Mouse (Mus musculus): ENCODE data around the gene Znrd1. TPM values are rescaled to one million over a fixed set of nuclear protein-coding genes. Genes with fewer than 3 reads are reported as not detected.

The Znrd1 gene
- polyA plus RNA-seq, 1 experiment from 2014 or later = 62.2 TPM

GRCm38 (mm10) chr17:36973271-36973787 lies 15.0 kb upstream of the Znrd1 start:
- WGBS = 71% methylated on average over 8 of the region's 8 CpGs
- DNase-seq (ENCODE audit: low spot score) (no peak), ATAC-seq (replicated peaks; ENCODE audit: low FRiP score) (no peak)
- H3K9me3 ChIP-seq (ENCODE audit: control insufficient read depth, low read length) = no peaks in the 10 kb centered on the region
- no peak overlapping the region for H3K4me3 ChIP-seq (ENCODE audit: low read depth, low read length)
- H3K4me1 ChIP-seq (replicated peaks; ENCODE audit: control insufficient read depth, insufficient read depth, low read length) = no peaks in the 10 kb centered on the region
- no peak overlapping the region for H3K9ac ChIP-seq (ENCODE audit: low read depth, low read length)
- no peaks in the 10 kb centered on the region for H3K36me3 ChIP-seq (ENCODE audit: control insufficient read depth, insufficient read depth, low read length)
- H3K27me3 ChIP-seq (replicated peaks; ENCODE audit: control insufficient read depth, insufficient read depth, low read length) = no peaks in the 10 kb centered on the region; the same call in 1 of the 2 replicates
- H3K4me2 ChIP-seq = no peak overlapping the region
- no peak overlapping the region for H3K27ac ChIP-seq (ENCODE audit: low read depth, low read length)

DNA sequence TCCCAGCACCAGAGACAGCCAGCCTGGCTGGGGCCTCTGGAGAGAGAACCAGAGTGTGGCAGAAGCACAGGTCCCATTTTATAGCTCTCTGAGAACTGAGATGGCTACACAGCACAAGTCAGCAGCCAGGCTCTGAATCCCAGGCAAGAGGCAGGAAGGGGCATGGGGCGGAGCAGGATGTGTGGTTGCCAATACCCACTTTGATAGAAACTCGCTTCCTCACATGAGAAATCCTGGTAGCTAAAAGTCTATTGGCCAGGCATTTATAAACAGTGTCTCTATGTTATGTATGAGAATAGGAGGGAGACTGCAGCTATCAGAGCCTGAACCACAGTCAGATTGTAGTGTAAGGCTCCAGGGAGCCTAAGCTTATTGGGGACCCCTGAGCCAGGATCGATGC lies 14.4 kb upstream of the Znrd1 start:
- DNase-seq (ENCODE audit: low spot score) = no peak
- Histone ChIP-seq H3K36me3 (ENCODE audit: control insufficient read depth, insufficient read depth, low read length) (no peaks in the 10 kb centered on the region), H3K9me3 (ENCODE audit: control insufficient read depth, low read length) (no peaks in the 10 kb centered on the region), H3K27ac (ENCODE audit: low read depth, low read length) (no peak overlapping the region), H3K4me2 (no peak overlapping the region), H3K9ac (ENCODE audit: low read depth, low read length) (no peak overlapping the region), H3K4me3 (ENCODE audit: low read depth, low read length) (no peak overlapping the region), H3K27me3 (replicated peaks; ENCODE audit: control insufficient read depth, insufficient read depth, low read length) (no peaks in the 10 kb centered on the region; the same call in 1 of the 2 replicates), H3K4me1 (replicated peaks; ENCODE audit: control insufficient read depth, insufficient read depth, low read length) (no peaks in the 10 kb centered on the region)
- no peak for ATAC-seq (replicated peaks; ENCODE audit: low FRiP score)
- 58% methylated on average over 3 of the region's 3 CpGs for WGBS

DNA sequence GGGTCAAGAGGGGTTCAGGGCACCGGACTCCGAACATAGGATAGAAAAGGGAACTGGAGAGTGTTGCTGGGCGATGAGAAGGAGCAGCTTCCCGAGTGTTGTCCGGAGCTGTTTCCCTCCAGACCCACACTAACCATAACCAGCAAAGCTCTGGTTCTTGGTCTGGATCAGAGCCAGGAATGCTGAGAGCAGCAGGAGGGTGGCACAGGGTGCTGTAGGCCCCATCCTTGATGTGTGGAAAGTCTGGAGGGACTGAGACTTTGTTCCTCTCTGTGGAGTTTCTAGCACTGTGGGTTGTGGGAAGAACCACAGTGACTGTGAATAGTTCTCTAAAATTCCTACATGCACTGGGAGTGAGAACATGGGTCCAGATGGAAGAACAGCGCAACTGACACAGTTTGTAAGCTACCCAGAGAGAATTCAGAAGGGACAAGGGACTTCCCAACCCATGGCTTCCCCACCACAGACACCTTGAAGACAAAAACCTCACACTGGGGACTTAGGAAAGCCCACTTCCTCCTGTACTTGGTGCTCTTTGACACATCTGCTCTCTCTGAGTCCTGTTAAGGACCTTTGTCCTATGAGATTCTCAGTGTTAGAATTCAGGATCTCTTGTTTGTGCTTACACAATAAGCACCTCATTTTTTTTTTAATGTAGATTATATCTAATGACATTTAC lies 13.0 kb upstream of the Znrd1 start:
- Histone ChIP-seq H3K36me3 (ENCODE audit: control insufficient read depth, insufficient read depth, low read length) (no peaks in the 10 kb centered on the region), H3K9ac (ENCODE audit: low read depth, low read length) (no peak overlapping the region), H3K27me3 (replicated peaks; ENCODE audit: control insufficient read depth, insufficient read depth, low read length) (no peaks in the 10 kb centered on the region; the same call in 1 of the 2 replicates), H3K27ac (ENCODE audit: low read depth, low read length) (no peak overlapping the region), H3K4me1 (replicated peaks; ENCODE audit: control insufficient read depth, insufficient read depth, low read length) (no peaks in the 10 kb centered on the region), H3K4me2 (no peak overlapping the region), H3K9me3 (ENCODE audit: control insufficient read depth, low read length) (no peaks in the 10 kb centered on the region), H3K4me3 (ENCODE audit: low read depth, low read length) (no peak overlapping the region)
- DNase-seq (ENCODE audit: low spot score) = no peak
- no peak for ATAC-seq (replicated peaks; ENCODE audit: low FRiP score)
- WGBS = 77% methylated on average over 6 of the region's 6 CpGs

DNA sequence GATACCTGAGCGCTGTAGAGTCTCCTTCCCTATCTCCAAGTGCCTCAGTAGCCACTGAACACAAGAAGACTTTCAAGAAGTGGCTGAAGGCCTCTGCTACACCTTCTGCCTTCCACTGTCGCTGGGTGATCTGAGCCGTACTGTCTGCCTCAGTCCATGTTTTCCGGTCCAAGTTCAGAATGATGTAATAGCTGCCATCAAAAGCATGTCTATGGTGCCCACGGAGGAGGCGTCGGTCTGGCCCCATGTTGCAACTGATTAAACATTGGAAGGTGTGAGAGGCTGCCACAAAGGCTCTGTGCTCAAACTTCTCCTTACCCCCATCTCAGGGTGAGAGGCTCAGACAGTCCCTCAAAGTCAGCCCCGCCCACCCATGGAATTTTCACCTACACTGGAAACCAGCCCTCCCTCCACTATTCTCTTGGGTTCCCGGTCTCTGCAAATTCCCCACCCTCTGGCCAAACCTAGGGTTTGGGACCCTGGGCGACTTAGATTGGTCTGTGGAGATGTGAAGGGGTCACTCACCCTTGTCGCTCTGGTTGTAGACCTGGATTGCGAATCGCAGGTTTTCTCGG lies 12.0 kb upstream of the Znrd1 start:
- no peak overlapping the region for H3K27ac ChIP-seq (ENCODE audit: low read depth, low read length)
- 79% methylated on average over 14 of the region's 14 CpGs for WGBS
- H3K4me2 ChIP-seq = no peak overlapping the region
- H3K9ac ChIP-seq (ENCODE audit: low read depth, low read length) = no peak overlapping the region
- H3K36me3 ChIP-seq (ENCODE audit: control insufficient read depth, insufficient read depth, low read length) = no peaks in the 10 kb centered on the region
- H3K27me3 ChIP-seq (replicated peaks; ENCODE audit: control insufficient read depth, insufficient read depth, low read length) = no peaks in the 10 kb centered on the region; the same call in 1 of the 2 replicates
- no peaks in the 10 kb centered on the region for H3K4me1 ChIP-seq (replicated peaks; ENCODE audit: control insufficient read depth, insufficient read depth, low read length)
- no peak overlapping the region for H3K4me3 ChIP-seq (ENCODE audit: low read depth, low read length)
- no peak; the same call in 1 of the 2 replicates for ATAC-seq (replicated peaks; ENCODE audit: low FRiP score)
- H3K9me3 ChIP-seq (ENCODE audit: control insufficient read depth, low read length) = no peaks in the 10 kb centered on the region
- DNase-seq (ENCODE audit: low spot score) = no peak

GRCm38 (mm10) chr17:36966875-36967274 lies 8.5 kb upstream of the Znrd1 start:
- H3K4me1 ChIP-seq (replicated peaks; ENCODE audit: control insufficient read depth, insufficient read depth, low read length) = no peaks in the 10 kb centered on the region
- no peaks in the 10 kb centered on the region for H3K9me3 ChIP-seq (ENCODE audit: control insufficient read depth, low read length)
- WGBS = 48% methylated on average over 1 of the region's 1 CpGs
- no peak for DNase-seq (ENCODE audit: low spot score)
- no peak for ATAC-seq (replicated peaks; ENCODE audit: low FRiP score)
- no peaks in the 10 kb centered on the region; the same call in 1 of the 2 replicates for H3K27me3 ChIP-seq (replicated peaks; ENCODE audit: control insufficient read depth, insufficient read depth, low read length)
- H3K4me2 ChIP-seq = no peak overlapping the region
- no peaks in the 10 kb centered on the region for H3K36me3 ChIP-seq (ENCODE audit: control insufficient read depth, insufficient read depth, low read length)
- no peak overlapping the region for H3K4me3 ChIP-seq (ENCODE audit: low read depth, low read length)
- no peak overlapping the region for H3K27ac ChIP-seq (ENCODE audit: low read depth, low read length)
- no peak overlapping the region for H3K9ac ChIP-seq (ENCODE audit: low read depth, low read length)

- 78% methylated on average over 1 of the region's 1 CpGs for WGBS
- no peak overlapping the region for H3K4me3 ChIP-seq (ENCODE audit: low read depth, low read length)
- ATAC-seq (replicated peaks; ENCODE audit: low FRiP score) = no peak
- 0 out of 2 replicates have a peak, but pooled peaks cover 3% of the 10 kb centered on the region for H3K36me3 ChIP-seq (ENCODE audit: control insufficient read depth, insufficient read depth, low read length)
- no peaks in the 10 kb centered on the region for H3K27me3 ChIP-seq (replicated peaks; ENCODE audit: control insufficient read depth, insufficient read depth, low read length)
- no peaks in the 10 kb centered on the region for H3K9me3 ChIP-seq (ENCODE audit: control insufficient read depth, low read length)
- no peak overlapping the region for H3K27ac ChIP-seq (ENCODE audit: low read depth, low read length)
- no peak overlapping the region for H3K4me2 ChIP-seq
- H3K9ac ChIP-seq (ENCODE audit: low read depth, low read length) = no peak overlapping the region
- H3K4me1 ChIP-seq (replicated peaks; ENCODE audit: control insufficient read depth, insufficient read depth, low read length) = no peaks in the 10 kb centered on the region; the same call in 1 of the 2 replicates
- no peak for DNase-seq (ENCODE audit: low spot score)
These were observed 2.8 kb upstream of the Znrd1 start for GRCm38 (mm10) chr17:36961125-36961524.

GRCm38 (mm10) chr17:36958884-36959283 lies 525 bp upstream of the Znrd1 start:
- 9% methylated on average over 12 of the region's 12 CpGs for WGBS

DNA sequence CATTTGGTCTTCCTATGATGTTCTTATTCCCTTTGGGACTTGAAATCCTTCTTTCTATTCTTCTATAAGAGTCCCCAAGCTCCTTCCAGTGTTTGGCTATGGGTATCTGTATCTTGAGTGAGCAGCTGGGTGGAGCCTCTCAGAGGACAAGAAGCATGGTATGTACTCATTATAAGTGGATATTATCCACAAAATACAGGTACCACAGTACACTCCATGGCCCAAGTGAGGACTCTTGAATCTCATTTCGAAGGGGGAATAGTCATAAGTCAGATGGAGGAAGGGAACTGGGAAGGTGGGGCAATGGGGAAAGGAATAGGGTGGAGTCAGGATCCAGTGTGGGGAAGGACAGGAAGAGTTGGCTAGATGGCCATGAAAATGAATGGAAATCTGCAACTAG lies 5.3 kb downstream of the Znrd1 start:
- Histone ChIP-seq H3K27me3 (replicated peaks; ENCODE audit: control insufficient read depth, insufficient read depth, low read length) (peaks cover 4% of the 10 kb centered on the region; the same call in 1 of the 2 replicates), H3K36me3 (ENCODE audit: control insufficient read depth, insufficient read depth, low read length) (peaks cover 10% of the 10 kb centered on the region; the same call in 1 of the 2 replicates), H3K9me3 (ENCODE audit: control insufficient read depth, low read length) (no peaks in the 10 kb centered on the region), H3K4me3 (ENCODE audit: low read depth, low read length) (no peak overlapping the region), H3K9ac (ENCODE audit: low read depth, low read length) (no peak overlapping the region), H3K4me1 (replicated peaks; ENCODE audit: control insufficient read depth, insufficient read depth, low read length) (no peaks in the 10 kb centered on the region; the same call in 1 of the 2 replicates), H3K4me2 (no peak overlapping the region), H3K27ac (ENCODE audit: low read depth, low read length) (no peak overlapping the region)
- WGBS = 72% methylated on average over 1 of the region's 1 CpGs
- ATAC-seq (replicated peaks; ENCODE audit: low FRiP score) (no peak), DNase-seq (ENCODE audit: low spot score) (no peak)

More at GRCm38 (mm10) chr17:36958884-36959283, 525 bp upstream of the Znrd1 start:
- ATAC-seq (replicated peaks; ENCODE audit: low FRiP score) = no peak
- Histone ChIP-seq H3K9me3 (ENCODE audit: control insufficient read depth, low read length) (no peaks in the 10 kb centered on the region), H3K4me1 (replicated peaks; ENCODE audit: control insufficient read depth, insufficient read depth, low read length) (no peaks in the 10 kb centered on the region; the same call in 1 of the 2 replicates), H3K27me3 (replicated peaks; ENCODE audit: control insufficient read depth, insufficient read depth, low read length) (no peaks in the 10 kb centered on the region), H3K27ac (ENCODE audit: low read depth, low read length) (peak overlapping the region; percentile 57; the same call in 1 of the 2 replicates), H3K4me3 (ENCODE audit: low read depth, low read length) (peak overlapping the region; percentile 82), H3K36me3 (ENCODE audit: control insufficient read depth, insufficient read depth, low read length) (0 out of 2 replicates have a peak, but pooled peaks cover 3% of the 10 kb centered on the region), H3K9ac (ENCODE audit: low read depth, low read length) (peak overlapping the region; percentile 86), H3K4me2 (peak overlapping the region; percentile 91)
- no peak for DNase-seq (ENCODE audit: low spot score)
